Mouse (Mus musculus) testis, postnatal 10 days (tissue): ENCODE data around the gene Cebpe.

Source experiments
- DNase-seq: peaks from one replicate; pipeline ENCODE4 v3.0.0; 2021; ENCODE audit warnings: low spot score

Cebpe gene

DNA sequence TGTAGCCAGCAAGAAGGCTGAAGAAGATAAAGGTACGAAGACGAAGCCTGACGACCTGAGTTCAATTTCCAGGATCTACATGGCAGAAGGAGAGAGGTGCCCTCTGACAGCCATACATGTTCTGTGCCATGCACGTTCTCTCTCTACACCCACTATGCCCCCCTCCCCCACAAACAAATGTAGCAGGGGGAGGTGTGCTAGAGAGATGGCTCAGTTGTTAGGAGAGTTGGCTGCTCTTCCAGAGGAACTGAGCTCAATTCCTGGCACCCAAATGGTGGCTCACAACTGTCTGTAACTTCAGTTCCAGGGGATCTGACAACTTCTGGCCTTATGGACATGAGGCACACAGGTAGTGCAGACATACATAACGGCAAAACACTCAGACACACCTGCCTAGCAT is 35.7 kb downstream of the Cebpe start:
- no peak for DNase-seq

DNA sequence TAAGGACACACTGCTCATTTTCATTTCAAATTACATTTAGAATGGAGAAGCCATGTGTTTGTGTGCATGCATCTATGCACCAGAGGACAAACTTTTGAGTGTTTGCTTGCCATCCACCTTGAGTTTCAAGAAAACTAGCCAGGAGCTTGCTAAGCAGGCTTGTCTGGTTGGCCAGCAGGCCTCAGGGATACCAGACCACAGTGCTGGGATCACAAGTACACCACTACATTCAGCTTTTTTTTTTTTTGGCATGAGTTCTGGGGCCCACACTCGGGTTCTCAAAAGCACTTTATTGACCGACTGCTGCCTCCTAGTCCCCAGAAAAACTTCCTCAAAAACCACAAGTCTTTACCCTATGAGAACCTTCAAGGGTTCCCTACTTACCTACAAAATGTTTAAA is 37.7 kb downstream of the Cebpe start:
- no peak for DNase-seq

DNA sequence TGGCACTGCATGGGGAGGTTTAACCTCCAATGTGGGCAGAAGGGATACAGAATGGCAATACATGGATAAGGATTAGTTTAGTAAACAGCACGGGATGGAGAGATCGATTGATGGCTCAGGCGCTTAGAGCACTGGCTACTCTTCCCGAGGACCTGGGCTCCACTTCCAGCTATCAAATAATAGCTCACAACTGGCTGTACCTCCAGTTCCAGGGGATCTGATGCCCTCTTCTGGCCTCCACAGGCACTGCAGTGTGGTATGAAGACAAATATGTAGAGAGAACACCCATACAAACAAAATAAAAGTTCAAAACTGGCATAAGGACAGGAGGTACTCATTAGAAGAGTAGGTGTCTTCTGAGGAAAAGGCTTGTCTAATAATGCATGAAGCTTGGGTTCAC is 42.6 kb downstream of the Cebpe start:
- DNase-seq, result peak; percentile 68

DNA sequence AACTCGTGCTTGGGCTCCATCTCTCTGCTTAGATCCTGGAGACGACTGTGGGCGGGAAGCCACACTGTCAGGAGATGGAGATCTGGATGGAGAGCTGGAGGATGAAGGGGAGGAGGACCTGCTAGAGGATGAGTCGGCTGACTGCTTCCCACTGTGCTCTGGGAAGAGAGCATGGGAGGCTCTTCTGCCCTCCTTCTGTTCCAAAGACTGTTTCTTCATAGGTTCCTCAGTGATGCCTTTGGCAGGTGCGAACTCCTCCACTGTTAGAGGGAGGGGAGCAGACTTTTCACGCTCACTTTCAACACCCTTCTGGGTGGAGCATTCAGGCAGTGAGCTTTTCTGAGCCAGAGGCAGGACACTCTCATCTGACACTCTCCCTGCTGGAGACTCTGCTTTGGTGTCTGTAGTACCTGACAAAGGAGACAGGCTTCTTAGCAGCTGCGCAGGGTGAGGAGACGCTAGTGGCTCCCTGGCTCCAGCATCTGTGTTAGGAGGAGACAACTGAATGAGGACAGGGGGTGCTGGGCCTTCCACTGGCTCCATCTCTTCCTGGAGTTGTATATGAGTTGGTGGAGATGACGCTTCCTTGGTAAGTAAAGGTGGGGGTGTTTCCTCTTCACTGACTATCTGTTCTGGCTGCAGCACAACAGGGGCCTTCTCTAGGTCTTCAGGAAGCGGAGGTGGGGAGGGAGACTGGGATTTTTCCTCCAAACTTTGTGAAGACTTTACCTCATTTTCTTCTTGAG is 47.3 kb downstream of the Cebpe start:
- DNase-seq, result no peak
